Mouse (Mus musculus): Measurements from ENCODE around the gene Rd3.

The Rd3 gene

DNA sequence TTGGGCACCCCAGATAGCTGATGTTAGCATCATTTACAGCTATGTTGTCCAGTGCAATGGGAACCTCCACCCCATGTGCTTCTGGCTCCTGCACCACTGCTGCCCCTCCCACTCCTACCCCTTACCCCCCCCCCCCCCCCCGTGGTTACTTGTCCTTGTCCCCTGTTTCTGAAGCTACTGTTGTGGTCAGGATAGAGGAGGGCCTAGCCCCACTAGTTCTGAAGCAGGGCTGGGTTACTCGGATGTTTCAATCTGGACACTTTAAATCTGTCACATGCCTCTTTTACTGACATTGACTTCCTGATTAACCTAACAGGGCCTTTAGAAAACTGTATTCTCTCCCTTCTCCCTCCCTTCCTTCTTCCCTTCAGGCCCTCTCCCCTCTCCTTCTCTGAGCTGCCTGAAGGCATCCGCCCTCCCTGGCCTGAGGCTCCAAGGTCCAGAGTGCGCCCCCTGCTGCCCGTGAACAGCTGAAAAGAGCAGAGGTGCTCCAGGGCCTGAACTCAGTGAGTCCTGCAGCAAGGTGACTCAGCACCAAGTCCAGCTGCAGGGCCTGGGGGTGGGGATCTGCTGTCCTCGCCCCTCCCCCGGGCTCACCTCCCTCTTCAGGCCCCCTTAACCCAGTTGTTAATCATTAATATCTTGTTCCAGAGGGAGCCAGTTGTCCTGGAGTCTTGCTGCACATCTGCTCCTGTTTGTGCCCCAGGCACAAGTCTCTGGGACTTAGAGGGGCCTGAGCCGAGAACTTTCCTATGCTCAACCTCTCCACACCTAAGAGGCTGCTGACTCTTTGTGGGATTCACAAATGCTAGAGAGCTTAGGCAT is 13.0 kb upstream of the Rd3 start:
- DNase-seq (ENCODE audit: low spot score): peak; percentile 60

- peak; percentile 51 for DNase-seq (ENCODE audit: low spot score)
Observed at GRCm38 (mm10) chr1:191964773-191965481, 12.2 kb upstream of the Rd3 start.

DNA sequence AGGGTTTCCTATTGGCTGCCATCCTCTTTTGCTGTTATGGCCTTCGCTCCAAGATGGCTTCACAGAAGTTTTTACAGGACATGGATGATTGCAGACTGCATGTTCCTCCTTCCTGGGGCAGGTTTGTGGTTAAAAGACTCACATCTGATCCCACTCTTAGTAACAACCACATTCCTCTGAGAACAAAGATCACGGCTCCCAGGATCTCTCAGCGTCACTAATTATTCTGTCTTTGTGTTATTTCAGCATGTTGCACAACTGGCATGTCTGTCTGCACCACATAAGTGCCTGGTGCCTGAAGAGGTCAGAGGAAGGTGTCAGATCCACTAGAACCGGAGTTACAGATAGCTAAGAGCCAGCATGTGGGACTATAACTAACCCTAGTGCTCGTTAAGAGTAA is 7.2 kb upstream of the Rd3 start:
- no peak for DNase-seq (ENCODE audit: low spot score)

DNA sequence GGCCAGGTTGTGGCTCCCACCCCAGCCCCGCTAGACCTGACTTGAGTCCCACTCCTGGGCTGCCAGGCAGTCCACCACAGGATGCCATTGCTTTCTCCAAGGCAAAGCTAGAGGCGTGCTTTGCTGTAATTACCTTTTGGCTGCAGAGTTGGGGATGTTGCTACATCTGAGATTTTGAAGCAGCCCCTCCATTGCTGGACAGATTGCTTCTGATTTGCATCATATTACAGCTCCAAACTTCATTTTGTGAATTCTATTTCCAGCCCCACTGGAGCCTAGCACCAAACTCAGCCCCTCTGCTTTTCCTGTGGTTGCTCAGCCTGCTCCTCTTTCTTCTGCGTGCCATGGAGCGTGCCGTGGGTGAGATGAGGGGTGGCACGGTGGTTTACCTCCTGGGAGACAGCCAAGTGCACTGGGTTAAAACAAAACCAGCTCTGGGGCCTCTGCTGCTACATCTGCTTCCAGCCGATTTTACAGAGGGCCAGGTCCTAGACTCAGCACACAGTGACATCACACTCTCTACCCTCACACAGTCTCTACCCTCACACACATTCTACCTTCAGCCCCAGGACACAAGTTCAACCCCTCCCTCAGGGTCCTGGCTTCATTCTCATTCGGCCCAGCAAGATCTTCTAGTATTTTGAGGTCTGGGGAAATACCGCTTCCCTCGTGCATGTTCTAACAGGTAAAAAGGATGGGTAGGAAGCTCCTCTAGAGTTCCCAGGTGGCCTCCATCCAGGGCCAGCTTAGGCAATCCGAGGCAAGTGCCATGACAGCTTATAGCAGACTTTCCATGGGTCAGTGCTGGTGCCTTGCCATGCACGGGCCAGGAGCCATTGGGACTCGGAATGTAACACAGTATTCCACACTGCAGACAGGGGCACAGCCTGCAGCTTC is 2.4 kb upstream of the Rd3 start:
- DNase-seq (ENCODE audit: low spot score): no peak

GRCm38 (mm10) chr1:191981426-191982102 is 4.4 kb downstream of the Rd3 start:
- peak; percentile 43 for DNase-seq (ENCODE audit: low spot score)

DNA sequence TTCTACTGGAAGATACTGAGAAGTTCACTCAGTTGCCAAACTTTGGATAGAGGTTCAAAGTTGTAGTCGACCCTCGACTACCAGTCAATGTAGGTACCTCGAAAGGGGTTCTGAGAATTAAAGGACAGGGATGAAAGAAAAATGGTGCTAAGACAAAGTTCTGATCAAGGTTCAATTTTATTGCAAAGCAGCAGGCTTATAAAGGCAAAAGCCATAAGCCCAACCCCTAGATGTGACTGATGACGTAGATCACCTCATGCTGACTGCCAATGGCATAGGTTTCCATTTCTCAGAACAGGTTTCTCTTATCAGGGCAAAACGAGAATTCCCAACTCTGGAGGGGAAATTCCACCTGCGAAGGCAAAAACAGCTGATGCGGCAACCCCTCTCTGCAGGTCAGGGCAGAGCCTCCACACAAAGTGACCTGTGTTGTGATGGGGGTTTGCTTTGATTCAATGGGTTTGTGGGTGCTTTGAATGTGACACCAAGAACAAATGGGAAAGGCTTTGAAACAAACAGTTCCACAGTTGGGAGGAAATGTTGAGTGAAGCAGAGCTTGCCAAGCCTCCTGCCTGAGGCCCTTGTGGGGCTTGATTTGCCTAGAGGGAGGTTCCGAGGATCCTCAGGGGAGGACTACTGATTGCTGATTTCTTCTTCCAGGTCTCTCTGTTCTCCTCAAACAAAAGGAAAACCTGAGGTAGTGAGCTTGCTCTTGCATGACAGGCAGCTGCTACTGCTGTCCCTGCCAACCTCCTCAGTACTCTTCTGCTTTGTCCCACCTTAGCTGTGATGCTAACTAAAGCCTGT is 9.7 kb downstream of the Rd3 start:
- no peak for DNase-seq (ENCODE audit: low spot score)

DNA sequence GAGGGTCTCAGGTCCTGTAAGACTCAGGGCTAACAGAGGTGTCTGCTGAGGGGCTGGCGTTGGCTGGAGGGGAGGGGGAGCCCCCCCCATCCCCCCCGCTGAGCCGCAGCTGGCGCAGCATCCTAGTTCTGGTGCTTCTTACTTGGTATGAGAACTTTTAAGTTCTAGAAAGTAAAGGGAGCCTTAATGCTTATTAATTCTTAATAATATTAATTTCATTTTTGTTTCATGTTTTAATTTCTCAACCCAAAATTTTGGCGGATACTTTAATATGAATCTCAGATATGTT is 10.3 kb downstream of the Rd3 start:
- no peak for DNase-seq (ENCODE audit: low spot score)

- no peak for DNase-seq (ENCODE audit: low spot score)
Observed at GRCm38 (mm10) chr1:191988646-191989045, 11.5 kb downstream of the Rd3 start.

GRCm38 (mm10) chr1:191989060-191989459 is 11.9 kb downstream of the Rd3 start:
- no peak for DNase-seq (ENCODE audit: low spot score)

- peak; percentile 95 for DNase-seq (ENCODE audit: low spot score)
Observed at GRCm38 (mm10) chr1:191989994-191990393, 12.8 kb downstream of the Rd3 start.

- DNase-seq (ENCODE audit: low spot score): no peak
Observed at GRCm38 (mm10) chr1:191992040-191992780, 15.0 kb downstream of the Rd3 start.

DNA sequence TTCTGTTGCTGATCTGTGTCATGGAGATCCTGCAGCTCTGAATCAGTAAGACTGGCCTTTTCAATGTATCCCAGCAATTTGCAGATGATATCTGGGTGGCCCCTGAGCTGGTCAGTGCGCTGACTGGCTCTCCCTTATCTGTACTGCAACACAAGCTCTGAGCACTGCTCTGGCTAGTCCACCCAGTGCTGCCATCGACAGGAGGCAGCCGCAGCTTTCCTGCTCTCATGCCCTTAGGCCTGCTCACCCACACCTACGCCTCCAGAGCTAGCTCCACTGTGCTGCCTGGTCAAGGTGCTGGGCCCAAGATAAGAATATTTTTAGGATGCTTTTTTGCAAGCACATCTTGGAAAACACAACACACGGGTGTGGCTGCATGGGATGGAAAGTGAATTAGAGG is 17.3 kb downstream of the Rd3 start:
- DNase-seq (ENCODE audit: low spot score): no peak

DNA sequence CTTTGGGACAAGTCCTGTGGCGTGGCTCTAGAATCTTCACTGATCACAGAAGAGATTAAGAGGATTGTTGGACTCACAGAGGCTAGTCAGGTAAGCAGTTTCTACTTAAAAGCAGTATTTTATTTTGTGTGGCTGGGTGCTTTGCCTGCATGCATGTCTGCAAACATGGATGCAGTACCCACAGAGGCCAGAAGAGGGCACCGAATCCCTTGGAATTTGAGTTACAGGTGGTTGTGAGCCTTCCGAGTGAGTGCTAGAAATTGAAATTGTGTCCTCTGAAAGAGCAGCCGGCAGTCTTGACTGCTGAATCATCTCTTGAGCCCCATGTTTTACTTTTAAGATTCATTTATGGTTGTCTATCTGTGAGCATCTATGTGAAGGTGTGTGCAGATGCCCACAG is 18.3 kb downstream of the Rd3 start:
- DNase-seq (ENCODE audit: low spot score): peak; percentile 56

- no peak for DNase-seq (ENCODE audit: low spot score)
Observed at GRCm38 (mm10) chr1:191995916-191996315, 18.7 kb downstream of the Rd3 start.

DNA sequence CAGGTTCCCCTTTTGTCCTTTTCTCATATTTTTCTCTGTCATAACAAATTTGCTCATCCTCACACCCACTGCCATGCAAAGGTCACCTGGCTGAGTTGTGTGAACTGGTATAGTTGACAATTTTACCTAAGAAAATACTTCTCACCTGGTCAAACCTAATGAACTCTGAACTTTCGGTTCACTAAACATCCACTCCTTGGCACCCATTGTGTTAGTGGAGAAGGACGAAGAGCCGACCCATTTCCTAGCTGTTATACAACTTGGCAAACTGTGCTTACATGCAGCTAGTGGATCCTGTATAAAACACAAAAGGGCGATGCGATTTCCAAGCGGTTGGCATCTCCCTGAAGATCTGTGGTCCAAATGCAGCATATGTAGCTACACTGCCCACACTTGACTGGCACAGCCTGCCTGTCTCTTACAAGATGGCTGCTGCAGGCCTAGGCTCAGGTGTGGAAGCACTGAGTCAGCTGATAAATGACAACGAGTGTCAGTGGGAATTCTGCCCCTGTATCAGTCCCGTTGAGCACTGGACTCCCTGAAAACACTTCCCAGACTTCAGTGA is 19.5 kb downstream of the Rd3 start:
- DNase-seq (ENCODE audit: low spot score): no peak

DNA sequence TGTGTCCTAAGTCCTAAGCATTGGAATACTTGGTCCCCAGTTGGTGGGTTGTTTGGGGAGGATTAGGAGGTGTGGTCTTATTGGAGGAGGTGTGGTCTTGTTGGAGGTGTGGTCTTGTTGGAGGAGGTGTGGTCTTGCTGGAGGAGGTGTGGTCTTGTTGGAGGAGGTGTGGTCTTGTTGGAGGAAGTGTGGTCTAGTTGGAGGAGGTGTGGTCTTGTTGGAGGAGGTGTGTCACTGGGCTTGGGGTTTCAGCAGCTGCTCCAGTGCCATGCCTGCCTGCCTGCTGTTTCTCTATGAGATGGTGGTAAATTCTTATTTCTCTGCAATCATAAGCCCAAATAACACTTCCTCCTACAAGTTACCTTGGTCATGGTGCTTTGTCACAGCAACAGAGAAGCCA is 21.9 kb downstream of the Rd3 start:
- DNase-seq (ENCODE audit: low spot score): no peak

All from testis, postnatal 14 days (tissue).